Mouse (Mus musculus) CH12.LX (cell line): Measurements from ENCODE around the gene Gm28729. TPM values are rescaled to one million over a fixed set of nuclear protein-coding genes. Genes with fewer than 3 reads are reported as not detected.

ENCODE experiments used
- DNase-seq: peaks from one replicate; pipeline ENCODE4 v3.0.0-alpha.2; 2013; ENCODE audit errors: extremely low read depth
- H3K27ac ChIP-seq: 2 replicates; pipeline ENCODE4 v1.5.1; 2012; ENCODE audit warnings: low read depth, mild to moderate bottlenecking, control low read depth, moderate library complexity; ENCODE audit not compliant: insufficient read depth
- H3K27me3 ChIP-seq: replicated peaks from 2 replicates; pipeline ENCODE3; 2012; ENCODE audit warnings: inconsistent platforms
- H3K36me3 ChIP-seq, 2 experiments: replicated peaks in 1 of 2; 2 replicates each; pipeline versions ENCODE3 to v1.6.1; 2012; ENCODE audit warnings: inconsistent platforms in 1 of 2, low read length in 1 of 2, mild to moderate bottlenecking in 1 of 2, mixed read lengths in 1 of 2, moderate library complexity in 1 of 2; ENCODE audit not compliant: control insufficient read depth in 1 of 2, insufficient read depth in 1 of 2
- H3K4me1 ChIP-seq, 2 experiments: 2 replicates each; pipeline ENCODE4 v1.6.1; 2012; ENCODE audit warnings: inconsistent platforms in 1 of 2, moderate library complexity in 1 of 2; ENCODE audit not compliant: insufficient read depth in 2 of 2, control insufficient read depth in 1 of 2
- H3K4me2 ChIP-seq: 2 replicates; pipeline ENCODE4 v1.6.1; 2012; ENCODE audit warnings: low read depth, mild to moderate bottlenecking, control low read depth; ENCODE audit not compliant: poor library complexity, insufficient read depth, severe bottlenecking
- H3K4me3 ChIP-seq, 3 experiments: fragments of 150-350 bp in 1 of 3; sonication (generic) in 1 of 3; replicated peaks in 1 of 3; 2 replicates each; pipeline versions ENCODE3 to v1.5.1; 2011 to 2012; ENCODE audit warnings: low read depth in 2 of 3, low read length in 2 of 3, mild to moderate bottlenecking in 2 of 3, moderate library complexity in 2 of 3, control low read depth in 1 of 3, improper control_type of control experiment in 1 of 3, inconsistent platforms in 1 of 3, mixed read lengths in 1 of 3; ENCODE audit not compliant: poor library complexity in 1 of 3
- H3K79me2 ChIP-seq: replicated peaks from 2 replicates; pipeline ENCODE4 v1.6.1; 2012; ENCODE audit warnings: mild to moderate bottlenecking, moderate library complexity; ENCODE audit not compliant: control insufficient read depth, poor library complexity, insufficient read depth, severe bottlenecking; ENCODE audit errors: extremely low read depth
- H3K9ac ChIP-seq: 2 replicates; pipeline ENCODE4 v1.6.1; 2012; ENCODE audit warnings: low read depth, mild to moderate bottlenecking, control low read depth, moderate library complexity; ENCODE audit not compliant: insufficient read depth
- H3K9me3 ChIP-seq: replicated peaks from 2 replicates; pipeline ENCODE3; 2012; ENCODE audit warnings: low read length, inconsistent platforms, mixed read lengths
- CHD1 ChIP-seq: IDR thresholded peaks from 2 replicates; pipeline ENCODE4 v1.6.1; 2012; ENCODE audit warnings: low read depth, low read length, improper control_type of control experiment, inconsistent platforms
- E2F4 ChIP-seq: IDR thresholded peaks from 2 replicates; pipeline ENCODE4 v1.6.1; 2011; ENCODE audit warnings: low read depth, low read length, improper control_type of control experiment; ENCODE audit not compliant: insufficient replicate concordance
- ELF1 ChIP-seq: IDR thresholded peaks from 2 replicates; pipeline ENCODE4 v1.6.1; 2014; ENCODE audit warnings: low read depth, mild to moderate bottlenecking, inconsistent platforms, low read length, improper control_type of control experiment
- ETS1 ChIP-seq: conservative IDR thresholded peaks from 2 replicates; pipeline ENCODE4 v1.6.1; 2012; ENCODE audit warnings: low read depth, mild to moderate bottlenecking, inconsistent platforms, low read length, improper control_type of control experiment, moderate library complexity
- GABPA ChIP-seq: IDR thresholded peaks from 2 replicates; pipeline ENCODE4 v1.6.1; 2012; ENCODE audit warnings: low read depth, low read length, improper control_type of control experiment, inconsistent platforms; ENCODE audit not compliant: insufficient replicate concordance
- JUN ChIP-seq: IDR thresholded peaks from 2 replicates; pipeline ENCODE4 v1.6.1; 2011; ENCODE audit warnings: low read depth, mild to moderate bottlenecking, low read length, improper control_type of control experiment, moderate library complexity; ENCODE audit not compliant: insufficient read depth
- KAT2A ChIP-seq: IDR thresholded peaks from 2 replicates; pipeline ENCODE4 v1.6.1; 2012; ENCODE audit warnings: low read length, improper control_type of control experiment, inconsistent platforms; ENCODE audit not compliant: insufficient replicate concordance
- MAX ChIP-seq: IDR thresholded peaks from 2 replicates; pipeline ENCODE4 v1.6.1; 2011; ENCODE audit warnings: low read length, improper control_type of control experiment
- MXI1 ChIP-seq: IDR thresholded peaks from 2 replicates; pipeline ENCODE4 v1.6.1; 2011; ENCODE audit warnings: mild to moderate bottlenecking, low read depth, low read length, improper control_type of control experiment
- MYC ChIP-seq: IDR thresholded peaks from 2 replicates; pipeline ENCODE4 v1.6.1; 2011; ENCODE audit warnings: low read depth, mild to moderate bottlenecking, improper control_type of control experiment, low read length
- NELFE ChIP-seq: IDR thresholded peaks from 2 replicates; pipeline ENCODE4 v1.6.1; 2011; ENCODE audit warnings: low read depth, low read length, improper control_type of control experiment
- PAX5 ChIP-seq: IDR thresholded peaks from 2 replicates; pipeline ENCODE4 v1.6.1; 2012; ENCODE audit warnings: low read length, inconsistent platforms, mixed read lengths
- SIN3A ChIP-seq: IDR thresholded peaks from 2 replicates; pipeline ENCODE4 v1.6.1; 2012; ENCODE audit warnings: low read length, improper control_type of control experiment, inconsistent platforms
- TCF12 ChIP-seq: IDR thresholded peaks from 2 replicates; pipeline ENCODE4 v1.6.1; 2014; ENCODE audit warnings: low read depth, mild to moderate bottlenecking, inconsistent platforms, low read length, improper control_type of control experiment
- USF1 ChIP-seq: IDR thresholded peaks from 2 replicates; pipeline ENCODE4 v1.6.1; 2014; ENCODE audit warnings: low read depth, mild to moderate bottlenecking, inconsistent platforms, low read length, improper control_type of control experiment
- ZKSCAN1 ChIP-seq: IDR thresholded peaks from 2 replicates; pipeline ENCODE4 v1.6.1; 2012; ENCODE audit warnings: low read depth, inconsistent platforms, low read length, improper control_type of control experiment, borderline replicate concordance
- ZMIZ1 ChIP-seq: IDR thresholded peaks from 2 replicates; pipeline ENCODE4 v1.6.1; 2012; ENCODE audit warnings: low read depth, mild to moderate bottlenecking, inconsistent platforms, low read length, improper control_type of control experiment
- ZNF384 ChIP-seq: IDR thresholded peaks from 2 replicates; pipeline ENCODE4 v1.6.1; 2012; ENCODE audit warnings: low read depth, low read length, improper control_type of control experiment, inconsistent platforms
- dilution Hi-C: fragments of 300-500 bp; cut with MboI; formaldehyde crosslinking; loops from 2 replicates; pipeline ENCODE4 v1.14.3; 2020; ENCODE audit warnings: low sequenced_read_pairs; ENCODE audit not compliant: extremely low pct_unique_long_range_greater_than_20kb, extremely low pct_ligation_motif_present
- in situ Hi-C: fragments of 300-500 bp; cut with MboI; formaldehyde crosslinking; loops from 3 replicates; pipeline ENCODE4 v1.14.3; 2019; ENCODE audit warnings: low sequenced_read_pairs, low pct_ligation_motif_present, low pct_unique_long_range_greater_than_20kb, mixed read lengths
- polyA plus RNA-seq: library from polyadenylated mRNA; unstranded; fragments of >175 nt; gene quantifications from 2 replicates; pipeline ENCODE4 v1.2.1, GENCODE M21; 2012; ENCODE audit warnings: low read depth; ENCODE audit not compliant: insufficient read length
- total RNA-seq, 2 experiments: library from RNA; depleted of rRNA; stranded (reverse); fragments of 300-350 nt in 1 of 2; fragments of >200 nt in 1 of 2; gene quantifications; 2 replicates each; pipeline ENCODE4 v1.2.3; 2012 to 2014

Gene Gm28729
- total and polyA plus RNA-seq, 3 experiments = not detected

DNA sequence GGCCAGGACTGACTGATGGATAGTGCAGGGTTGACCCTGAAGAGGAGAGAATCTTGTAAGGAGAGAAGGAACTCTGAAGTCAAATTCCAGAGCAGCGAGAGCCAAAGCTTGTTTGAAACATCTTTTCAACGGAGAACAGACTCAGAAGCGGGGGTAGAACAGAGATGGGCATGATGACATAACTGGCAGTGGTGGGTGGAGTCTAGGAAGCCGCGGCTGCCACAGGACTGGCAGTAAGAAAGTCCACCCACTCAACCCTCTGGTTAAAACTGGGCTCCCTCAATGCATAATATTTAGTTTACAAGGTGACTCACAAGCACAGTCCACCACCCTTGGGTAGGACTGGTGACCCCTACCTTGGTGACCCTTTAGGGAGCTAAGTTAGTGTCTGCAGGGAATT, 9.3 kb downstream of the Gm28729 start:
- no peak overlapping the region for H3K4me3 ChIP-seq
- H3K9ac ChIP-seq = no peak overlapping the region
- no peaks in the 10 kb centered on the region for H3K27me3 ChIP-seq
- no peak for DNase-seq
- no peaks in the 10 kb centered on the region for H3K79me2 ChIP-seq
- H3K9me3 ChIP-seq = no peaks in the 10 kb centered on the region
- H3K27ac ChIP-seq = no peak overlapping the region
- TF ChIP-seq E2F4 (no peak), SIN3A (no peak), ZKSCAN1 (no peak), PAX5 (no peak), TCF12 (no peak), MYC (no peak), KAT2A (no peak), ZNF384 (no peak), USF1 (no peak), ELF1 (no peak), CHD1 (no peak), JUN (no peak), NELFE (no peak)
- dilution Hi-C loops = no loop called here
- in situ Hi-C loops = no loop called here
- peaks cover 0 to 4% of the 10 kb centered on the region in 2 experiments; a peak in 2 of 4 replicates for H3K4me1 ChIP-seq
- H3K36me3 ChIP-seq = no peaks in the 10 kb centered on the region
- H3K4me2 ChIP-seq = no peak overlapping the region

DNA sequence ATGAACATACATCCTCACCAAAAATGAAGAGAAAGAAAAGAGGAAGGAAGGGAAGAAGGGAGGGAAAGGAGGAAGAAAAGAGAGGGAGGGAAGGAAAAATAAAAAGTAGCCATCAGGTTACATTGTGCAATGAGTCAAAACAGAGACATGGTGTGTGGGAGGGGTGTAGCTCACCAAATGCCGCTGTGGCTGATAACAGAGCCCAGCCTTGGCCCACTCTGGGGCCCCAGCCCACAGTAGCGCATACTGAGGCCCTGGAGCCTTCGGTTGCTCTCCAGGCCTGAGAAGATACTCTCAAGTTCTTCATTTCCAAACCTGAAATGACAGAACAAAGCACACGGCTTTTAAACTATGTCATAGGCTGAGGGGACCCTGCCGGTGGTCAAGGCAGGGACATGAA, 10.8 kb downstream of the Gm28729 start:
- Histone ChIP-seq H3K4me3 (no peak overlapping the region), H3K27me3 (no peaks in the 10 kb centered on the region), H3K79me2 (no peaks in the 10 kb centered on the region), H3K27ac (no peak overlapping the region), H3K9ac (no peak overlapping the region)
- in situ Hi-C loops = no loop called here
- dilution Hi-C loops = no loop called here
- TF ChIP-seq MXI1 = no peak
- TF ChIP-seq NELFE = no peak
- no peak for TF ChIP-seq ETS1
- no peak for TF ChIP-seq MAX
- TF ChIP-seq MYC = no peak
- TF ChIP-seq ZMIZ1 = no peak
- TF ChIP-seq GABPA = no peak
- TF ChIP-seq, all 38 proteins: peak for 0
- no peak for DNase-seq
- Histone ChIP-seq H3K4me2 (no peak overlapping the region), H3K36me3 (no peaks in the 10 kb centered on the region), H3K9me3 (no peaks in the 10 kb centered on the region), H3K4me1 (peaks cover 0 to 4% of the 10 kb centered on the region in 2 experiments; a peak in 2 of 4 replicates)
